Mouse (Mus musculus) stomach, embryonic 16.5 days (tissue): ENCODE measurements around the gene Olfr685. TPM values are rescaled to one million over a fixed set of nuclear protein-coding genes. Genes with fewer than 3 reads are reported as not detected.

Experiments used
- ATAC-seq: fragments of 200-750 bp; cut with Nextera tagmentation; 2 replicates; pipeline ENCODE4 v1.8.0; 2017; ENCODE audit warnings: moderate number of reproducible peaks, moderate TSS enrichment; ENCODE audit not compliant: insufficient read depth, low FRiP score
- H3K27ac ChIP-seq: fragments of 300-500 bp; sonication (generic); 2 replicates; pipeline ENCODE4 v1.5.1; 2014; ENCODE audit warnings: low read length
- H3K27me3 ChIP-seq: fragments of 300-500 bp; sonication (generic); 2 replicates; pipeline ENCODE4 v1.6.1; 2014; ENCODE audit warnings: low read length, control low read depth, mixed read lengths; ENCODE audit not compliant: control insufficient read depth, insufficient read depth
- H3K36me3 ChIP-seq: fragments of 300-500 bp; sonication (generic); 2 replicates; pipeline ENCODE4 v1.6.1; 2014; ENCODE audit warnings: low read length; ENCODE audit not compliant: control insufficient read depth, insufficient read depth
- H3K4me1 ChIP-seq: fragments of 300-500 bp; sonication (generic); 2 replicates; pipeline ENCODE4 v1.6.1; 2014; ENCODE audit warnings: low read length, control low read depth, mixed read lengths; ENCODE audit not compliant: control insufficient read depth, insufficient read depth
- H3K4me2 ChIP-seq: fragments of 300-500 bp; sonication (generic); 2 replicates; pipeline ENCODE4 v1.6.1; 2014; ENCODE audit warnings: low read depth, low read length, mixed read lengths
- H3K4me3 ChIP-seq: fragments of 300-500 bp; sonication (generic); replicated peaks from 2 replicates; pipeline ENCODE4 v1.5.1; 2014; ENCODE audit warnings: mild to moderate bottlenecking, low read length
- H3K9ac ChIP-seq: fragments of 300-500 bp; sonication (generic); 2 replicates; pipeline ENCODE4 v1.6.1; 2014; ENCODE audit warnings: low read length
- H3K9me3 ChIP-seq: fragments of 300-500 bp; sonication (generic); replicated peaks from 2 replicates; pipeline ENCODE4 v1.6.1; 2016; ENCODE audit warnings: low read length, control low read depth; ENCODE audit not compliant: control insufficient read depth
- WGBS: fragments of 180-500 bp; shearing (Covaris S2); extraction: QIAGEN DNeasy Blood & Tissue Kit; methylation state at CpG from one replicate; pipeline ENCODE4 v1.1.7; 2014; 5-methylcytosine and 5-hydroxymethylcytosine counted together
- polyA plus RNA-seq: library from polyadenylated mRNA; unstranded; fragments of >200 nt; fragmentation: Nextera tagmentation; extraction: Ambion mirVana; gene quantifications from 2 replicates; pipeline ENCODE4 v1.2.1, GENCODE M21; 2015

Gene Olfr685
- polyA plus RNA-seq, 1 experiment from 2014 or later = not detected

- ATAC-seq = no peak
- Histone ChIP-seq H3K4me3 (no peak within 1 kb of the TSS), H3K9ac (no peak within 1 kb of the TSS), H3K4me2 (no peak within 1 kb of the TSS), H3K27me3 (no peaks in the 10 kb centered on the region), H3K9me3 (no peaks in the 10 kb centered on the region), H3K36me3 (no peaks in the 10 kb centered on the region), H3K27ac (no peak within 1 kb of the TSS), H3K4me1 (no peaks in the 10 kb centered on the region)
- WGBS = 59% methylated on average over 1 of the region's 1 CpGs
Observed at GRCm38 (mm10) chr7:105146912-105147311, 38.9 kb downstream of the Olfr685 start, which contains the start of gene Olfr683. TSS of gene Olfr683 (minus strand) at chr7:105147012.

- Histone ChIP-seq H3K36me3 (no peaks in the 10 kb centered on the region), H3K9me3 (no peaks in the 10 kb centered on the region), H3K9ac (no peak overlapping the region), H3K4me3 (no peak overlapping the region), H3K4me2 (no peak overlapping the region), H3K27ac (no peak overlapping the region), H3K4me1 (no peaks in the 10 kb centered on the region), H3K27me3 (no peaks in the 10 kb centered on the region)
- ATAC-seq = no peak
- WGBS = 56% methylated on average over 2 of the region's 2 CpGs
Observed at GRCm38 (mm10) chr7:105141275-105141674, 44.5 kb downstream of the Olfr685 start.

Other genes with a start within 250 kb of the Olfr685 start
- not detected in 2 replicates for gene Olfr670, start 223.4 kb downstream of the Olfr685 start, polyA plus RNA-seq
- gene Olfr671, start 206.9 kb downstream of the Olfr685 start, polyA plus RNA-seq = not detected in 2 replicates
- gene Olfr672, start 184.0 kb downstream of the Olfr685 start, polyA plus RNA-seq = not detected in 2 replicates
- not detected in 2 replicates for gene Olfr675, start 157.6 kb downstream of the Olfr685 start, polyA plus RNA-seq
- gene Olfr676, start 153.3 kb downstream of the Olfr685 start, polyA plus RNA-seq = not detected in 2 replicates
- gene Olfr677, start 134.6 kb downstream of the Olfr685 start, polyA plus RNA-seq = not detected in 2 replicates
- gene Olfr678, start 121.5 kb downstream of the Olfr685 start, polyA plus RNA-seq = not detected in 2 replicates
- gene Olfr679, start 104.8 kb downstream of the Olfr685 start, polyA plus RNA-seq = not detected in 2 replicates
- gene Olfr680-ps1, start 93.2 kb downstream of the Olfr685 start, polyA plus RNA-seq = not detected in 2 replicates
- gene Olfr681, start 69.2 kb downstream of the Olfr685 start, polyA plus RNA-seq = not detected in 2 replicates
- not detected in 2 replicates for gene Olfr683, start 39.0 kb downstream of the Olfr685 start, polyA plus RNA-seq
- gene Olfr684, start 22.4 kb downstream of the Olfr685 start, polyA plus RNA-seq = not detected in 2 replicates
- gene Olfr686, start 21.5 kb upstream of the Olfr685 start, polyA plus RNA-seq = not detected in 2 replicates
- not detected in 2 replicates for gene Olfr688, start 102.1 kb upstream of the Olfr685 start, polyA plus RNA-seq
- not detected in 2 replicates for gene Olfr689, start 125.2 kb upstream of the Olfr685 start, polyA plus RNA-seq
- gene Olfr690, start 148.1 kb upstream of the Olfr685 start, polyA plus RNA-seq = not detected in 2 replicates
- gene Olfr691, start 156.3 kb upstream of the Olfr685 start, polyA plus RNA-seq = not detected in 2 replicates
- gene Olfr692, start 182.2 kb upstream of the Olfr685 start, polyA plus RNA-seq = not detected in 2 replicates
- gene Gm5901, start 189.0 kb upstream of the Olfr685 start, polyA plus RNA-seq = not detected in 2 replicates
- gene Fam160a2, start 214.0 kb upstream of the Olfr685 start, polyA plus RNA-seq = 40.1 and 44.0 TPM in 2 replicates
- gene Cnga4, start 218.6 kb upstream of the Olfr685 start, polyA plus RNA-seq = not detected in 2 replicates
- gene Cckbr, start 239.7 kb upstream of the Olfr685 start, polyA plus RNA-seq = 1.1 and 1.3 TPM in 2 replicates